Mouse (Mus musculus) liver, embryonic 16.5 days (tissue): ENCODE results near the gene Fdx1l. TPM values are rescaled to one million over a fixed set of nuclear protein-coding genes. Genes with fewer than 3 reads are reported as not detected.

Source experiments
- ATAC-seq: fragments of 200-750 bp; cut with Nextera tagmentation; 2 replicates; pipeline ENCODE4 v1.8.0; 2017; ENCODE audit warnings: low read depth, mild to moderate bottlenecking, moderate number of reproducible peaks, moderate library complexity
- H3K27ac ChIP-seq: fragments of 300-500 bp; sonication (generic); 2 replicates; pipeline ENCODE4 v1.5.1; 2014; ENCODE audit warnings: mild to moderate bottlenecking, low read length
- H3K27me3 ChIP-seq: fragments of 300-500 bp; sonication (generic); 2 replicates; pipeline ENCODE4 v1.6.1; 2014; ENCODE audit warnings: low read depth, low read length, mixed read lengths; ENCODE audit not compliant: control insufficient read depth, insufficient read depth
- H3K36me3 ChIP-seq: fragments of 300-500 bp; sonication (generic); 2 replicates; pipeline ENCODE4 v1.6.1; 2014; ENCODE audit warnings: mild to moderate bottlenecking; ENCODE audit not compliant: control insufficient read depth, insufficient read depth
- H3K4me1 ChIP-seq: fragments of 300-500 bp; sonication (generic); 2 replicates; pipeline ENCODE4 v1.6.1; 2014; ENCODE audit warnings: low read depth, low read length, mixed read lengths; ENCODE audit not compliant: control insufficient read depth
- H3K4me2 ChIP-seq: fragments of 300-500 bp; sonication (generic); 2 replicates; pipeline ENCODE4 v1.6.1; 2014; ENCODE audit warnings: low read depth, low read length, mixed read lengths
- H3K4me3 ChIP-seq: fragments of 300-500 bp; sonication (generic); 2 replicates; pipeline ENCODE4 v1.5.1; 2014; ENCODE audit warnings: low read depth, mild to moderate bottlenecking, low read length
- H3K9ac ChIP-seq: fragments of 300-500 bp; sonication (generic); 2 replicates; pipeline ENCODE4 v1.6.1; 2014; ENCODE audit warnings: low read depth, low read length
- H3K9me3 ChIP-seq: fragments of 300-500 bp; sonication (generic); replicated peaks from 2 replicates; pipeline ENCODE4 v1.6.1; 2016; ENCODE audit warnings: low read length; ENCODE audit not compliant: control insufficient read depth
- WGBS: fragments of 180-500 bp; shearing (Covaris S2); extraction: QIAGEN DNeasy Blood & Tissue Kit; methylation state at CpG from one replicate; pipeline ENCODE4 v1.1.7; 2014; ENCODE audit not compliant: insufficient replicate concordance; 5-methylcytosine and 5-hydroxymethylcytosine counted together
- polyA plus RNA-seq: library from polyadenylated mRNA; unstranded; fragments of >200 nt; fragmentation: Nextera tagmentation; extraction: Ambion mirVana; gene quantifications from 2 replicates; pipeline ENCODE4 v1.2.1, GENCODE M21; 2015

Fdx1l gene
- polyA plus RNA-seq, 1 experiment from 2014 or later = 26.6 TPM

DNA sequence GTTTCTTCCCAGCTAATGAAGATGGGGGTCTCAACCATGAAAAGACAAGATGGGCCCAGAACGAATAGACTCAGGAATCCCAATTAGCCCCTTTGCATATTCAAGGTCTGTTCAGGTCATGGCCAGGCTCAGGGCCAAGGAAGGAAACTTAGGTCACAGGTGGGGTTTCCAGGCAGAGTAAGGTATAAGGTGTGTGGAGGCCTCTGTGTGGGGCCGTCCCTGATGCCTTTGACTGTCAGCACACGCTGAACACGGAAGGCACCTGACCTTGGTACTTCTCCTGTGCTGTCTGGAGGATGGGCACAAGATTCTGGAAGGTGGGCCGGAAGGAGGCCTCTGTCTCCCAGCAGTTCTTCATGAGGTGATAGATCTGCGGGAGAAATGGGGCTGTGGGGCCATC lies 31.4 kb upstream of the Fdx1l start:
- Histone ChIP-seq H3K27ac (no peak overlapping the region; the same call in 1 of the 2 replicates), H3K4me3 (no peak overlapping the region), H3K4me1 (peaks cover 45% of the 10 kb centered on the region), H3K9ac (no peak overlapping the region), H3K4me2 (no peak overlapping the region), H3K27me3 (no peaks in the 10 kb centered on the region), H3K36me3 (no peaks in the 10 kb centered on the region), H3K9me3 (no peaks in the 10 kb centered on the region)
- ATAC-seq = no peak
- 79% methylated on average over 6 of the region's 6 CpGs for WGBS

DNA sequence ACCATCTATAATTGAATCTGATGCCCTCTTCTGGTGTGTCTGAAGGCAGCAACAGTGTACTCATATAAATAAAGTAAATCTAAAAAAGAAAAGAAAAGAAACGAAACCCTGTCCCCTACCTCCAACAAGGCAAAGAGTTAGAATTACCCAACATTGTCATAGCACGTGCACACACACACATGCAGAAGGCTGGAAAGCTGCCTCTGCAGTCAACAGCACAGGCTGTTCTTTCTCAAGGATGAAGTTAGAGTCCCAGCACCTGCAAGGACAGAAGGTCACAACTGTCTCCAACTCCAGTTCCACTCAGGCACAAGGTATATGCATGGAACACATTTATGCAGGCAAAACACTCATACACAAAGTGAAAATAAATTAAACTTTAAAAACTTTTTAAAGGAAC lies 28.7 kb upstream of the Fdx1l start:
- WGBS = 80% methylated on average over 2 of the region's 2 CpGs
- no peak overlapping the region for H3K4me2 ChIP-seq
- no peaks in the 10 kb centered on the region for H3K9me3 ChIP-seq
- no peaks in the 10 kb centered on the region for H3K27me3 ChIP-seq
- no peaks in the 10 kb centered on the region for H3K36me3 ChIP-seq
- no peak overlapping the region for H3K27ac ChIP-seq
- H3K4me1 ChIP-seq = peaks cover 45% of the 10 kb centered on the region
- no peak overlapping the region for H3K4me3 ChIP-seq
- H3K9ac ChIP-seq = no peak overlapping the region
- no peak for ATAC-seq

DNA sequence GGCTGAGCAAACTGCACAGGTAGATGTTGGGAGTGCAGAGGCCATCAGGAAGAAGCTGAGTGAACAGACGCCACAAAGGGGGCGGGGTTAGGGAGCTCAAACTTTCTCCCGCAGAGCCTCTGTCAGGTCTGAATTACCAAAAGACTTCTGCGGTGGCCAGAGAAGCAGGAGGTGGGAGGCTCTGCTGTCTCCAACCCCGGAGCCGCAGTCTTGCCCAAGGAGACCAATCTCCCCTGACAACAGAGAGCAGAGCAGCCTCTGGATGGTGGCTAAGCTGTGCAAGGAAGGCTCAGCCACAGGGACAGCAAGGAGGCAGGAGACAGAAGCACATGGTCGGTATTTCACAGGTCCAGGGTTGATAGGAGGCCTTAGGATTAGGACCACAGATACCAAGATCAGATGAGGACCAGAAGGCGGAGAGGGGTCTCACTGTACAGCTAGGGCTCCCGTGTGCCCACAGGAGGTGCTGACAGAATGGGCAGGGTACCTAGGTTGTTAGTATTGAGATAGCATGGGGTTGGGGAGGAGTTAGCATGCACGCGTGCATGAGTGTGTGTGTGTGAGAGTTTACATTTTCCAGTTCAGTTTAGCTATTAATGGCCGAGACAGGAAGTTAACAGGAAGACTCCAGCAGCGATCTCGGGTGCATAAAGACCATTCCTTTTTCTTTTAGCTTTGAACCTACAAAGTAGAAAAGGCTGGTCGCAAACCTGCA lies 27.2 kb upstream of the Fdx1l start:
- H3K4me3 ChIP-seq = no peak overlapping the region
- WGBS = 16% methylated on average over 15 of the region's 15 CpGs
- no peak overlapping the region for H3K27ac ChIP-seq
- ATAC-seq = no peak; the same call in 1 of the 2 replicates
- H3K36me3 ChIP-seq = no peaks in the 10 kb centered on the region
- 0 out of 2 replicates have a peak overlapping the region, but pooled peaks have one; percentile 3 for H3K9ac ChIP-seq
- no peaks in the 10 kb centered on the region for H3K9me3 ChIP-seq
- peaks cover 31% of the 10 kb centered on the region for H3K4me1 ChIP-seq
- peak overlapping the region; percentile 37 for H3K4me2 ChIP-seq
- H3K27me3 ChIP-seq = no peaks in the 10 kb centered on the region

DNA sequence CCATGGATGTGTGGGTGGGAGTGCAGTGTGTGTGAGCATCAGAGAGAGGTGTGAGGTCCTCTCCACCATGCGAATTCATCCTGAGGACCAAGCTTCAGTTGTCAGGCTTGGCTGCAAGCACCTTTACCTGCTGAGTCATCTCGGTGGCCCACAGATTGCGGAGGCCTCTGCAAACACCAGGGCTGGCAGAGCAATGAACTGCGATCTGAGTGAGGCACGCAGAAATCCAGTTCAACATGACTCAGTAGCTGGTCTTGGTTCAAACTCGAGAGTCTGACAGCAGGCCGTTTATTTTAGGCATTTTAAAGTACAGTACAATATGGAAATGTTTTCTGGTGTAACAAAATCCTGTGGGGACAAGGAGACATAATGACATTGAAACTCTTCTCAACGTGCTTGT lies 24.4 kb upstream of the Fdx1l start:
- peaks cover 17% of the 10 kb centered on the region for H3K4me1 ChIP-seq
- no peaks in the 10 kb centered on the region for H3K9me3 ChIP-seq
- H3K4me3 ChIP-seq = no peak overlapping the region
- H3K36me3 ChIP-seq = no peaks in the 10 kb centered on the region
- H3K4me2 ChIP-seq = no peak overlapping the region
- H3K27ac ChIP-seq = no peak overlapping the region
- WGBS = 43% methylated on average over 8 of the region's 8 CpGs
- peak; percentile 58; the same call in 1 of the 2 replicates for ATAC-seq
- no peak overlapping the region for H3K9ac ChIP-seq
- no peaks in the 10 kb centered on the region for H3K27me3 ChIP-seq

DNA sequence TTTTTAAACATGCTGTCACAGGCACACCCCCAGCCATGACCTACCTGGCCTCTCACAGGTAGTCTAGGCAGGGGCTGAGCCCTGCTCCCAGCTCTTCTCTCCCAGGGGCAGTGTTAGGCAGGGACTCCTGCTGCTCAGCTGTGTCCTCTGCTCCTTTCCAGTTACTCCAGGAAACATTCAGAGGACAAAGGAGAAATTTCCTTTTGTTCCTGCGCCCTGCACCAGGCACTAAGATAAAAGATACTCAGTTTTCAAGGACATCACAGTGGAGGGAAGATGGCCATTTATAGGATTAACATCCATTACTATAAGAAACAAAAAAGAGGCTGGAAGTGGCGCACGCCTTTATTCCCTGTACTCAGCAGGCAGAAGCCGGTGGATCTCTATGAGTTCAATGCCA lies 22.5 kb upstream of the Fdx1l start:
- no peak for ATAC-seq
- no peak overlapping the region for H3K4me3 ChIP-seq
- no peaks in the 10 kb centered on the region for H3K36me3 ChIP-seq
- peaks cover 25% of the 10 kb centered on the region for H3K4me1 ChIP-seq
- H3K9ac ChIP-seq = no peak overlapping the region
- no peak overlapping the region for H3K27ac ChIP-seq
- no peaks in the 10 kb centered on the region for H3K9me3 ChIP-seq
- 80% methylated on average over 4 of the region's 4 CpGs for WGBS
- H3K27me3 ChIP-seq = no peaks in the 10 kb centered on the region
- no peak overlapping the region for H3K4me2 ChIP-seq

DNA sequence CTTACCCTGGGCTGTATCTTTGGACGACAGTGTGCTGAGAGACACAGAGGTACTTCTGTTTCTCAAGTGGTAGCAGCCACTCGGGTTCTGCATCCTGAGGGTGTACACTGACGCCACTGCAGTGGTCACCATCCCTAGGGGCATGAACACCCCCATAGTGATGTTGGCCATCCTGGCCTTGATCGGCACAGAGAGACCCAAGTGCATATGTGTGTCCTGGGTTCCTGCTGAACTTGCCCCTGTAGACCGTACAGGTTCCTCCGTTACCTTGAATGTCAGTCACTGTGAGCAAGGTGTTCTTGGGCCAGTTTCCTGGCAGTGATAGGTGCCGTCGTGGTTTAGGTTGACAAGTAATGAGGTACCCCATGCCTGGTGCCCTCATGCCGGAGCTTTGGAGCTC lies 20.0 kb upstream of the Fdx1l start:
- Histone ChIP-seq H3K36me3 (peaks cover 14% of the 10 kb centered on the region), H3K4me1 (peaks cover 27% of the 10 kb centered on the region), H3K27me3 (no peaks in the 10 kb centered on the region), H3K27ac (no peak overlapping the region), H3K9me3 (no peaks in the 10 kb centered on the region), H3K9ac (no peak overlapping the region), H3K4me2 (no peak overlapping the region), H3K4me3 (no peak overlapping the region)
- no peak for ATAC-seq
- WGBS = 83% methylated on average over 9 of the region's 9 CpGs

DNA sequence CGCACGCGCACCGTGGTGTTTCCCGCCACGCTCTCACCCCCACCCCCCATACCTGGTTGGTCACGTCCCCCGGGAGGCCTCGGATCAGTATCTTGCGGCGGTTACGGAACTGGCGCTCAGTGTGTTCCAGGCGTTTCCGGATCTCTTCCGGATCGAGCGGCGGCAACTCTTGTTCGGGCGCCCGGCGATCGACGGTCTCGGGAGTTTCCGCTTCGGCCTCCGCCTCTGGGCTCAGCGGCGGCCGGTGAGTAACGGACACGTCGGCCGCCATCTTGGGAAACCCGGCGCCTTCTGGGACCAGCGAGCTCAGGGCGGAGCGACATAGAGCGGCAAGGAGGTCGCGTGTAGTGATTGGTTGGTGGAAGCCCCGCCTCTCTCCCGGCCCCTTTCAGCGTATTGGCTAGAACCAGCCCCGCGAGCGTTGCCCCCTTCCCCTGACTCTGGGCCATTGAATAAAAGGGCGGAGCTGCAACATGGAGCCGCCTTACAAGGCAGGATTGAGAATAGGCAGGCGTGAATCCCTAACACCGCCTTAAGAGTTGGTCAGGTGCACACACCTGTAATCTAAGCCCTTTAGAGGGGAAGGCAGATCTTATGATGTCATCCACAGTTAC lies 18.4 kb upstream of the Fdx1l start, which contains the start of the genes Gm38431 and Raver1:
Gene Gm38431 (minus strand): TSS at position 291 of the 614 bp plus-strand sequence.
Gene Raver1 (minus strand): TSS at position 302 of the 614 bp plus-strand sequence.
- under 1% methylated on average over 54 of the region's 54 CpGs for WGBS
- Histone ChIP-seq H3K4me3 (peak within 1 kb of the TSS; percentile 82), H3K9ac (peak within 1 kb of the TSS; percentile 84), H3K36me3 (peaks cover 28% of the 10 kb centered on the region), H3K4me2 (peak within 1 kb of the TSS; percentile 80), H3K9me3 (no peaks in the 10 kb centered on the region), H3K27me3 (no peaks in the 10 kb centered on the region), H3K27ac (peak within 1 kb of the TSS; percentile 87), H3K4me1 (peaks cover 18% of the 10 kb centered on the region)
- ATAC-seq = peak; percentile 100

DNA sequence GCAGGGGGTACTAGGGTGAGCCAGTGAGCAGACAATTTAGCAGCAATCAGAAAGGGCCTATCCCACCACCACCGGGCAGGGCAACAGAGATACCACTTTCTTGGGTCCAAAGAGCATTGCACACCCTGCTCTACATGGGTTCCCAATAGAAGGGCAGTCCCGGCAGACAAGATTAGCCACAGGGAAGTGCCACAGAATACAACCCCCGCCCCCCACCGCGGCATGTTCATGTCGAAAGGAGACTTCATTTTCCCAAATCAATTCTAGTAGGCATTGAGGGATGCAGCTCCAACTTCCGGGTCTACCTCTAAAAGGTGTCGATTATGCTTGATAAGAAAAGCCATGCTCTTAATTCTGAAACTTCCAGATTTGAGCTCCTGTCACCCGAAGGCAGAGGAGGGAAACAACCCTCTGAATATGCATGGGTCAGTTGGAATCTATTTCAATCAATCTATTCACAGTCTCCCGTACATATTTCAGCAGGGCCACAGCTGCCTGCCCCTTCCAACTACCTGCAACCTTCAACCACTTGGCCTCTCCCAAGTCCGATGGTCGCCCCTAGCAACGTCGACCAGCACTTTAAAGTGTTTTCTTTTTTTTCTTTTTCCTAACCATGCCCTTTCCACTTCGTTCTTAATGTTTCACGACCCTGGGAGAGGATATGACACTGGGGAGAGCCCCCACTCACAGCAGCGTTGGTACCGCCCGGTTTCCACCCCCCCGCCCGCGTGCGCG lies 17.7 kb upstream of the Fdx1l start:
- H3K4me2 ChIP-seq = peak overlapping the region; percentile 76
- no peaks in the 10 kb centered on the region for H3K27me3 ChIP-seq
- peak overlapping the region; percentile 87 for H3K27ac ChIP-seq
- H3K9me3 ChIP-seq = no peaks in the 10 kb centered on the region
- H3K9ac ChIP-seq = peak overlapping the region; percentile 84
- H3K4me1 ChIP-seq = peaks cover 18% of the 10 kb centered on the region
- peak overlapping the region; percentile 82 for H3K4me3 ChIP-seq
- ATAC-seq = 0 out of 2 replicates have a peak, but pooled peaks have one; percentile 0
- WGBS = under 1% methylated on average over 24 of the region's 24 CpGs
- H3K36me3 ChIP-seq = peaks cover 34% of the 10 kb centered on the region
